Mouse (Mus musculus) adrenal gland, adult 2 months (tissue): Measurements from ENCODE around the gene Tox3. TPM values are rescaled to one million over a fixed set of nuclear protein-coding genes. Genes with fewer than 3 reads are reported as not detected.

Experiments used
- DNase-seq: peaks from one replicate; pipeline ENCODE4 v3.0.0; 2021
- long read RNA-seq: library from polyadenylated mRNA; stranded (forward); transcript quantifications from one replicate; pipeline ENCODE4 v2.0.0, GENCODE M21; 2021
- polyA plus RNA-seq: library from polyadenylated mRNA; depleted of rRNA; stranded (reverse); fragments of >200 nt; gene quantifications from 2 replicates; pipeline ENCODE4 v1.2.3, GENCODE M21; 2012; rRNA removed
- total RNA-seq, 2 experiments: library from RNA; stranded (reverse); gene quantifications; 2 replicates each; pipeline ENCODE4 v1.2.3; 2021

Gene Tox3
- total RNA-seq: 1 to 10 TPM; 2.9 to 3.5 TPM
- polyA plus RNA-seq: 3.9 and 4.1 TPM in 2 replicates
- long read RNA-seq, partial matches to known transcripts: 0 of 2 reads
- long read RNA-seq, other reads (novel, unspliced or antisense): 1 of 2 reads

DNA sequence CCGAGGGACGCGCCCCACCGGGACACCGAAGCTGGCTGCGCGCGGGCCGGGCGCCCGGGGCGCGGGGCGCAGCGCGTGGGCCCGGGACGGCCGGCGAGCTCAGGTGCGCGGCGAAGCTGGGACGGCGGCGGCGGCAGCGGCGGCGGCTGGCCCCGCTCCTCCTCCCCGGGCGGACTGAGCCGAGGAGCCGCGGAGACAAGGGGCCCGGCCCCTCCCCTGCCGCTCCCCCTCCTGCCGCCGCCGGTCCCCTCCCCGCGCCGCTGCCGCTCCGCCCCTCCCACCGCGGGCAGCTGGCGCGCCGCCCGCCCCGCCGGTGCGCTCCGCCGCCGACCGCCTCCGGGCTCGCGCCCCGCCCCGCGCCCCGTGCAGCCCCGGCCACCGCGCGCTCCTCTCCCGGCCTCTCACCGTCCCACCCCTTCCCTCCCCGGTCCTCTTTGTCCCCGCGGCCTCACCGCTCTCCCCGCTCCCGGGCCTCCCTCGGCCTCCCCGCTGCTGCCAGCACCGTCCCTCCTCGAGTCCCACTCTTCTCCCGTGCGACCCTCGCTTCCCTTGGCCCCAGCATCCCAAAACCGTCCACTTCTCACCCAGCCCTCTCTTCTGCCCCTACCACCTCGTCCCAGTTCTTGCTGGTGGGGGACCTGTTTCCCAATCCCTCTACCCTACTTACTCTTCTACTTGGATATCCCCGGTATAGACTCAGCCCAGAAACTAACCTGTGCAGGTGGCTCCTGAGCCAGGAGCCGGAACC lies at the start of gene Tox3:
Tox3 (minus strand) TSS at position 166 of the 748 bp plus-strand sequence.
- DNase-seq: peak; percentile 55

DNA sequence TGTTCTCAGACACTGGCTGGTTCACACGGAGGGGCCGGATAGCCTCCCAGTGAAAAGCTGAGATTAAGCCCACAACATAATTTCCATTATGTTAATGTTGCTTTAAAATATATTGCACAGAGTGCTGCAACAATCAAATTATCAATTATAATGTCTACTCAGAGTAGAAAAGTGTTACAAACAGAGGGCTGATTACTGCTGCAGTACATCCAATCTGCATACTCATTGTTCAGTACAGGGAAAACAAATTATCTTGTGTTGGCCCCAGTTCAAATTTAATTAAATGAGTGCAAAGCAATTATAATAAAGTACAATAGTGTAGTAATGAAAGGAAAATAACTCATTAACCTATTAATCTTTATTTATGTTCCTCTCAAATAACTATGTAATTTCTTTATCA lies 44.5 kb upstream of the Tox3 start:
- no peak for DNase-seq

DNA sequence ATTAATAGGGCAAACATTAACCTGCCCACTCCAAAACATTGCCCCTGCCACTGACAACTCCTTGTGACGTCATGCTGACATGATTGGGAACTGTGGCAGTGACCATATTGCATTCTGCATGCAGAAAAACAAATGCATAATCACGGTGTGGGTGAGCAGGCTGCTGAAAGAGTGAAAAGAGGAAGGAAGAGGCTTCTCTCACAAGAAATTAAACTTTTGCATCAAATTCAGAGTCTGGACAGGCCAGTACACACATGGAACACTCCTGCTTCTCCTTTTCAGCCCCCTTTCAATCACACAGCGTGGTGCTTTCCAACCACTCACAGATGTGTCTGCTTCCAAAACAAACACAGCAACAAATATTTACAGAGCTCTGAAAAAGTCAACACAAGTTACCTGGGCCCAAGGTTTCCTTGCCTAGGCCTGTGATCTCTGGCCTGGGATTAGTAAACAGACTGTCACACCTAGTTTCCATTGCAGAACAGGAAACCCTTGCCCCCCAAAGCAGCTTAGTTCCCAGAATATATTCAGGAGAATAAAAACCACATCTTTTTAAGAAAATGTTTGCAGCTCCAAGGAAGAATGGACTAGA lies 43.4 kb upstream of the Tox3 start:
- no peak for DNase-seq

GRCm38 (mm10) chr8:90390827-90391226 lies 42.7 kb upstream of the Tox3 start:
- DNase-seq: no peak

DNA sequence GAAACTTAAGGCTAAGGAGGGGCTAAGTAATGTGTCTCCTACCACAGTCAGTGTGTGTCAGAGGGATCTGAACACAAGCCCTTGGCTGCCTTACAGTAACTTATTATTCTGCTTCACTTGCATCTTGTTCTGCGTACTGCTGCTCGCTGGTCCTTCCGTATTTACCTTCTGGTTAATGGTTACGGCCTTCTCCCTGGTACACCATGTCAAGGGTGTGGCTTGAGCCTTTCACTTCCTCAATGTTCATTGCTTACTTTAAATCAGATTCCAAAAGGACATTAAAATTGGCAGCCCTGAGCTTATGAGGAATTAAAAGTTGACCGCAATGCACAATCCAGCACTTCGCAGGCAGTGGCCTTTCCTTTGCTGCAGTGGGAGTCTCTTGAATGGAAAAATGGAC lies 30.9 kb upstream of the Tox3 start:
- DNase-seq: no peak

DNA sequence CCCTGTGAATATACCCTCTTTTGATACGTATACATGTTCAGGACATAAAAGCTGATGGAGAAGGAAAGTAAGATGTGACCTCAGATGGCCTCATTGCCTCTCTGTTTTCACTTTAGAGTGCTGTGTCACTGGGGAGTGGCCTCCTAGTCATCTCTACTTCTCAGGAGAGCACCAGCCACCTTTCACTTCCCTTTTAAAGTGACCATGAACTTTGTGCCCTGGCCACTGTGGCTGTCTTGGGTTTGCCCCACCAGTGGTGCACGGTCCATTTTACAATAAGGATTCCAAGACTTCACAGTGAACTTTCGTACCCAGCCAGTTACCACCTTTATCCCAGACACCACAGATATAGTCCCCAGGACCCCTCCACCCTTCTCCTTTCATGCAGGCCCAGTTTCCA lies 29.9 kb upstream of the Tox3 start:
- DNase-seq: no peak

- DNase-seq: no peak
Measured at GRCm38 (mm10) chr8:90371611-90372222, 23.6 kb upstream of the Tox3 start.

DNA sequence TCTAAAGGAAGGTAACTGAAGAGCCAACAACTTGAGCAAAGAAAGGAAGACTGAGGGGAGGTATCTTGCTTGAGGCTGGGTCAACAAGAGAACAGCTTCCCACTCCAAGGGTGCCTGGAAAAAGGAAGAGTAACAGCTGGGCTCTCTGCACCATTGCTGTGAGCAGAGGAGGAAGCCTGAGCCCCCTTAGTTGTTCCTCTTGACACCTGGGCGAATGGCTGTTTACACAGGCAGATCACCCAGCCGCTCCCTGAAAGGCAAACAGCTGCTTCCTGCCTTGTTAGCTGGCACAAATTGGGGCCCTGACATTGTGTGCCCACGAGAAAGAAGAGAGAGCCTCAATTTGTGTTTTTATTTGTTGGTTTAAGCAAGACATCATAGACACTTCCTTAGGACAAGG lies 21.7 kb upstream of the Tox3 start:
- DNase-seq: no peak

- DNase-seq: no peak
Measured at GRCm38 (mm10) chr8:90356729-90357128, 8.6 kb upstream of the Tox3 start.

DNA sequence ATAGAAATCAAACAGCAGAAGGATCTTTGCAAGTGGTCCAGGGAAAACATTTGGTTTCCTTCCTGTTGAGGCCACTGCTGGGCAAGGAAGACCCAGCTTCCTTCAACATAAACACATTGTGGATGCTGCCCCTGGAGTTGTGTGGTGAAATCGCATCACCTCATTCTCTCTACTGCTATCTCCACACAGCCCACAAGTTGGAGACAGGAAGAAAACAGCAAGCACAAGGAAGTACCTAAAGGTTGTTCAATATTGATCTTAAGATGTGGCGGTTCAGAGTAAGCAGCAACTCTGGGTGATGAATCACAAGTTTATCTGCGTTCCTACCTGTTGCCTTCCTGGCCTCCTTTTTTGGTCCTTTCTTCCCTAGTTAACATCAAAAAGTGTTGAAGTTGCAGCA lies 6.6 kb upstream of the Tox3 start:
- no peak for DNase-seq

DNA sequence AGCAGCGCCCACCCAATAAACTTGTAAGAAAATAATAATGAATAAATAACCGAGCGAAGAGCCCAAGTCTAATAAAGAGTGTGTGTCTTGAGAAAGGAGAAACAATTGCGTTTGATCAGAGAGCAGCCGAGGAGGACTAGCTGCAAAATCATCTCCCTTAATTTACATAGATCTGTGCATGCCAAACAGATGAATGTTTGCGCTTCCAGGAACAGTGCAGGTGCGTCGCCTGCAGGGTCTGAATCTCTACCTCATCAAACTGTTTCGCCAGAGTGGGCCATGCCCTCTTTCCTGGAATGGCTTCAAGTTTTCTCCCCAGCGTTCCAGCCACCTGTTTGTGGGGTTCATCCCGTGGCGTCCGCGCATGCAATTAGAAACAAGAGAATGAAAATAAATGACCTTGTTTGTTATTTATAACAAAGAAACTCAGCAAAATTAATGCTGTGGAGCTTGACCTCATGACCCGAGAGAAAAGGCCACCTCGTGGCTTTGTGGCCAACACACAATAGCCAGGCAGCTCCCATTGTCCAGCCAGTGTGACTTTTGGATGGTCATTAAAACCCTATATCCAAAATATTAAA lies 5.9 kb upstream of the Tox3 start:
- DNase-seq: no peak

GRCm38 (mm10) chr8:90353499-90353898 lies 5.4 kb upstream of the Tox3 start:
- no peak for DNase-seq

DNA sequence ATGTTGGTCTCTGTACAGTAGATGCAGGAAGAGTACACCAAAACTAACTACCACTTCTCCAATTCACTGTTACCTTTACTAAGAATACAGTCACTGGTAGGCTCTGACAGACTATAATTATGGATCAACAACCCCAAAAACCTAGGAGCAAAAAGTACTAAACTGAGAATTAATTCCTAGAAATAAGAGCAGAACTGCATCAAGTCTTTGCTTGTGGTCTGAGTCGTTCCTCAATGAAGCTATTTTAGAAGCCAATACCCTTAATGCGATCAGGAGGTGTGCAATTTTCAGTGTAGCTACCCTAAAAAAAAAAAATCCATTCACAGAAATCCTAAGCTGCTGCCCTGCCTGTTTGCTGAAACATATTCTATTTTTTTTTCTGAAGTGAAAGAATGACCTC lies 4.8 kb upstream of the Tox3 start:
- DNase-seq: no peak

- DNase-seq: no peak
Measured at GRCm38 (mm10) chr8:90349709-90350562, 1.8 kb upstream of the Tox3 start.

GRCm38 (mm10) chr8:90348926-90349683 lies 962 bp upstream of the Tox3 start:
- no peak for DNase-seq

- DNase-seq: peak; percentile 10
Measured at GRCm38 (mm10) chr8:90347581-90348177, 464 bp downstream of the Tox3 start.

- no peak for DNase-seq
Measured at GRCm38 (mm10) chr8:90346880-90347535, 1.1 kb downstream of the Tox3 start.

DNA sequence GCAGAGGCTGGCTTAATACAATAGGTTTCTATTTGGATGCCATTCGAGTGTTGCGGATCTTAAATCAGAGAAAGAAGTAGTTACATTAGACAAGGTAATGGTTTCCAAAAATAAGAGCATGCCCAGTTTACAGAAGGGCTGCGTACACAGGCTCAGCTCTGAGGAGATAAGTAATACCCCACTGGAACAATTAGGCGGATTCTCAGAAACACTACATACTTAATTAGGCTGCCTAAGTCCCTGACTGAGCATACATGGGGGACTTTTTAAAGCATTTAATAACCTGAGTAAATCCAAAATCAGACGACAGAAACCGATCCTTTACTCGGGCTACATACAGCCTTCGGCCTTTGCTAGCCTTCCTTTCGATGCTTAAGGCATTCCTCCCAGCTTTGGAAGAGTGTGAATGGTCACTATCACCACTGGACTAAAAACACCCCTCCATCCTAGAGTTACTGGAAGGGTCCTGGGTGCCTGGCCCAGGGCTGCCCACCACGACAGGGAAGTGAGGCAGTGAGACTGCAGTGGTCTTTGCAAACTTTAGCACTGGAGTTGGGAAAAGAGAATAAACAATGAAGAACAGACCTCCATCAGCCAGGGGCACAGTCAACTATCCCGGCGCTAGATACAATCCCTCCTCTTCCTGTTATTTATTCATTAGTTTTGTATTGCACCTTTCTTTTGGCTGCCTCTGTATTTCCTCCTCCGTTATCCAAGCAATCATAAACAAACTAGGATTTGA lies 1.8 kb downstream of the Tox3 start:
- no peak for DNase-seq
